Mouse (Mus musculus) embryo, embryonic 10 days (tissue): ENCODE measurements at regions not wholly inside any gene's neighbourhood (a gene's known extent, or its start where the extent isn't known, plus 50 kb on each side); places are given as distances from the start of the nearest gene placed in this dataset.

ENCODE experiments used
- DNase-seq: peaks from one replicate; pipeline ENCODE4 v3.0.0-alpha.2; 2015; ENCODE audit warnings: low spot score

DNA sequence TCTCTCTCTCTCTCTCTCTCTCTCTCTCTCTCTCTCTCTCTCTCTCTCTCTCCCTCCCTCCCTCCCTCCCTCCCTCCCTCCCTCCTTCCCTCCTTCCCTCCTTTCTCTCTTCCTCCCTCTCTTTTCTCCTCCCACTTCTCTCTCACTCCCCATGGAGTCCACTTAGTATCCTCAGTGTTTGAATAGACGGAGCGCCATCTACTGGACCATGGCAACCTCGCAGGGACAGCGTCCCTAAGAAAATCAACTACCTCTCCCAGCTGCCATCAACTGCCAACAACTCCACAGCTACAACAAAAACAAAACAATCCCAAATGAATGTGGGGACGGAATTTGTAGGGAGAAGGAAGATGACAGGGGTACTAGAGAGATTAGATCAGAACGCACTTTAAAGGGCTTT is 69.5 kb upstream of the Gls start:
- peak; percentile 87 for DNase-seq

DNA sequence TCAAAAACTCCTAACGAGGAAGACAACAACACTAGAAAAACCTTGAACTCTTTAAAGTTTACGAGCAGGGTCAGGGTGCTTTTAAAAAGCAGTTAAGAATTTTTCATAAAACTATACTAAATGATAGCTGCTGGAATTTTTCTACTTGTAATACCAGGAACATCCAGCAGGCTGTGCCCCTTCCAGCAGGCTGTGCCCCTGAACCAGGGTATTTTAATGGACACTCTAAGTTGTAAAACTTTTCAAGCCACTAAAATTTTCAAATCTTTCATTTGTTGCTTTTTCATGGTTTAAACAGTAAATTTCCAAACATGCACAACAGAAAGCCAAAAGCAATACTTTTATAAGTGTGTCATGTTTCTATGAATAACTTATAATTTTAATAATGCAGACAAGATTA is 68.2 kb upstream of the Gls start:
- DNase-seq: peak; percentile 26

DNA sequence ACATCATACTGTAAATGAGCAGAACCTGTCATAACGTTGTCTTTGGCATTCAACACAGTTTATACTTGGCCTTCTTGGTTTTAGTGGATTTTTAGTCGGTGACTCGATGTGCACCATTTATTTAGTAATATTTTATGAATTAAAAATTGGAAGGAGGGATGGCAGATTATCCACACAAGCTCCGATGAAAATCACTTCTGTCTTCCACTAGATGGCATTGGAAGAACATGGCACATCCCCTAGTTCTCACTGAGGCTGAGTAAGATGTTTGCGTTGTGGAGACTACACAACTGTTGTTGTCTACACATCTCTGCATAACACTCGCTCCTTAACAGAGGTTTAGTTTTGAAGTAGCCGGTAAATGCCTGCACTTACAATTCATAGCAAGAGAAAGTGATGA is 66.5 kb upstream of the Gls start:
- no peak for DNase-seq

DNA sequence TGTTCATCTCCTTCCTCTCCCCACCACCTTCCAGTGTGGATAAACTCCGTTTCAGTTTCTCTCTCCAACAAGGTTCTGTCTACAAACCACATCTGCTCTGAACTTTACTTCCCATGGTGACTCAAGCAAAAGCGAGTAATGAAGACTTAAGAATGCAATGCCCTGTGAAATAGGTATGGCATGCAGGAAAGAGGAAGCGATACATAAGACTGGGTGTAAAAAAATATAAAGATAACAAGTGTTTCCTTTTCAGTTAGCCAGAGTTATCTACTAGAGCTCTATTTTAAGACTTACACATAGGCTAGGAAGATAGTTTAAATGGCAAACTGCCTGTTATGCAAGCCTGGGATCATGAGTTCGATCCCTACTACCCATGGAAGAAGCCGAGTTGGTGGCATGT is 65.3 kb upstream of the Gls start:
- no peak for DNase-seq

DNA sequence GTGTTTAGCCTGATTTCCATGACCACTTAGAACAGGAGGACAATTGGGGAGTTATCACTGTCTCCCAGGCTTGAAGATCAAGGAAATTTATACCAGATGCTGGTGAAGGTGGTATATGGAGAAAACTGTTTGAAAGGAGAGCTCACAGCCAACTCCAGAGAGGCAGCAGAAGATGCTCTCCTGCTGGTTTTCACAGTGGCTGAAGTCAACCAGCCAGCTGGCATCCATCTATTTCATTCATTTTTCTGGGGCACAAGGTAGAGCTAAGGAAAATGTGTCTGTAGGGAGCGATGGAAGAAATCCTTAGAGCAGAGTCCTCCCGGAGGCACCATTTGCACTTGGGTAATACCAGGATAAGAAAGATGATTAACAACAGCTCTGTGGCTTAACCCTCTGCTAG is 63.1 kb upstream of the Gls start:
- DNase-seq: no peak

DNA sequence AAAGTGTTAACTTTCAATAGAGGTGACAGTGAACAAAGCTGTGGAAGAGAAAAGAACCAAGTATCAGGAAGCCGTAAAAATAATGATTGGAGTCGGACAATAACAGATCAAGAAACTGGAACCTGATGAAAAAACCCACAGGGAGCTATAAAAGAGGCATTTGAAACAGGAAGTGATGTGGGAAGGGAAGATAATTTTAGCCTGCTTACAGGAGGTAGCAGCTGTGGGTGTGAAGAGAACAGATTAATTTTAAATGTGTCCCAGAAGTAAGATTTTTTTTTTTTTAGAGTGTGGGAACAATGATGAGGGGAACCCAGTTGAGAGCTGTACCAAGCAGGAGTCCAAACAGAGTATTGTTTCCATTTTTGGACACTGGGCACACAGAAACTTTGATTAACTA is 61.5 kb upstream of the Gls start:
- DNase-seq: no peak

DNA sequence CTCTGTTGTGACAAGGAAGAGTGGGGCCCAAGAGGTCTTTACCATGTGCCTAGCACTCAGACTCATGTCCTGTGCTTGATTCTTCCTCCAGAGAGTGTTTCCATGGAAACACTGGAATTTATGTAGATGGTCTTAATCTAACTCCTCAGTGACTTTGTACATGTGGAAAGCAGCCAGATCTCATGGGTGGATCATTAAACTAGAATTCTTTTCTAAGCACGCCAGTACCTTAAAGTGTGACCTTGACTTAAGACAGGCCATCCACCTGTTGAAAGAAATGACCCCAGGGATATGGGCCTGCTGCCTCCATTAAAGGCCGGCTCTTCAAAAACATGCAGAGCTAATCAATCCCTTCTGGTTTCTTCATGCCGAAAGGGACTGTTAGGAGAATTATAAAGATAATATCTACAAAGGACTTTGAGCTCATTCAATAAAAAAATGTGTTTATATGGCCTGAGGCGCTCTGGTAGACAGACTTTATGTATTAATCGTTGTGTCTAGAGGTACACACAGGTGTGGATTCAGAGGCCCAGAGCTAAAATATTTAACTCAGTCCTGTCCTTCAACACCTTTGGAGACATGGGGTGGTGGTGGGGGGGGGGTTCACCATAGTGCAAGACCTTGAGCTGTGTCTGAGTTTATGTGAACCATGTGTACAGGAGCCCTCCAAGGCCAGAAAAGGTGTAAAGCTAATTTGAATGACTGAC is 60.5 kb upstream of the Gls start:
- no peak for DNase-seq
